Mouse (Mus musculus) midbrain, embryonic 14.5 days (tissue): Measurements from ENCODE around the gene Naa25. TPM values are rescaled to one million over a fixed set of nuclear protein-coding genes. Genes with fewer than 3 reads are reported as not detected.

Experiments used
- polyA plus RNA-seq: library from polyadenylated mRNA; unstranded; fragments of >200 nt; fragmentation: Nextera tagmentation; extraction: Ambion mirVana; gene quantifications from 2 replicates; pipeline ENCODE4 v1.2.1, GENCODE M21; 2014

The Naa25 gene
- polyA plus RNA-seq, 1 experiment from 2014 or later = 60.7 TPM

Other genes with a start within 250 kb of the Naa25 start
- 29.7 and 32.7 TPM in 2 replicates for gene Ptpn11, start 206.5 kb upstream of the Naa25 start, polyA plus RNA-seq
- 432 and 438 TPM in 2 replicates for gene Rpl6, start 193.5 kb upstream of the Naa25 start, polyA plus RNA-seq
- gene Hectd4, start 177.7 kb upstream of the Naa25 start, polyA plus RNA-seq = 32.1 and 35.4 TPM in 2 replicates
- 137 and 146 TPM in 2 replicates for gene Trafd1, start 12.3 kb upstream of the Naa25 start, polyA plus RNA-seq
- 1.7 and 2.0 TPM in 2 replicates for gene Tmem116, start 54.0 kb downstream of the Naa25 start, polyA plus RNA-seq
- 129 and 151 TPM in 2 replicates for gene Erp29, start 54.6 kb downstream of the Naa25 start, polyA plus RNA-seq
- 0.08 TPM in 1 of 2 replicates, not detected in the other for gene Adam1b, start 105.5 kb downstream of the Naa25 start, polyA plus RNA-seq
- 6.8 and 6.9 TPM in 2 replicates for gene Adam1a, start 147.5 kb downstream of the Naa25 start, polyA plus RNA-seq
- gene Gm42878, start 147.5 kb downstream of the Naa25 start, polyA plus RNA-seq = not detected in 2 replicates
- gene Mapkapk5, start 148.0 kb downstream of the Naa25 start, polyA plus RNA-seq = 58.3 and 68.8 TPM in 2 replicates
- 41.8 and 64.1 TPM in 2 replicates for gene Aldh2, start 195.9 kb downstream of the Naa25 start, polyA plus RNA-seq
- gene Acad12, start 221.0 kb downstream of the Naa25 start, polyA plus RNA-seq = 1.2 and 1.7 TPM in 2 replicates